Mouse (Mus musculus) kidney, embryonic 15.5 days (tissue): ENCODE results near the gene Zfp820. TPM values are rescaled to one million over a fixed set of nuclear protein-coding genes. Genes with fewer than 3 reads are reported as not detected.
"Not testable (repeated sequence)": the region's sequence is repeated elsewhere in the genome, so short reads cannot be mapped to it uniquely, and the experiment has no call there.

Experiments
- ATAC-seq: fragments of 200-750 bp; cut with Nextera tagmentation; replicated peaks from 2 replicates; pipeline ENCODE4 v1.8.0; 2017; ENCODE audit warnings: moderate TSS enrichment; ENCODE audit not compliant: low FRiP score
- H3K27ac ChIP-seq: fragments of 300-500 bp; sonication (generic); 2 replicates; pipeline ENCODE4 v1.5.1; 2015; ENCODE audit warnings: mild to moderate bottlenecking, inconsistent platforms
- H3K27me3 ChIP-seq: fragments of 300-500 bp; sonication (generic); 2 replicates; pipeline ENCODE4 v1.6.1; 2015; ENCODE audit warnings: inconsistent platforms
- H3K36me3 ChIP-seq: fragments of 300-500 bp; sonication (generic); 2 replicates; pipeline ENCODE4 v1.6.1; 2015; ENCODE audit warnings: inconsistent platforms
- H3K4me1 ChIP-seq: fragments of 300-500 bp; sonication (generic); 2 replicates; pipeline ENCODE4 v1.6.1; 2015; ENCODE audit warnings: inconsistent platforms
- H3K4me2 ChIP-seq: fragments of 300-500 bp; sonication (generic); 2 replicates; pipeline ENCODE4 v1.6.1; 2015; ENCODE audit warnings: moderate library complexity, mild to moderate bottlenecking, inconsistent platforms
- H3K4me3 ChIP-seq: fragments of 300-500 bp; sonication (generic); replicated peaks from 2 replicates; pipeline ENCODE4 v1.5.1; 2015; ENCODE audit warnings: mild to moderate bottlenecking, inconsistent platforms
- H3K9ac ChIP-seq: fragments of 300-500 bp; sonication (generic); 2 replicates; pipeline ENCODE4 v1.6.1; 2015; ENCODE audit warnings: mild to moderate bottlenecking, inconsistent platforms
- H3K9me3 ChIP-seq: fragments of 300-500 bp; sonication (generic); replicated peaks from 2 replicates; pipeline ENCODE4 v1.6.1; 2016; ENCODE audit warnings: inconsistent platforms
- WGBS: fragments of 180-500 bp; shearing (Covaris S2); methylation state at CpG from one replicate; pipeline ENCODE4 v1.1.7; 2015; ENCODE audit warnings: mixed read lengths; 5-methylcytosine and 5-hydroxymethylcytosine counted together
- polyA plus RNA-seq: library from polyadenylated mRNA; unstranded; fragments of >200 nt; fragmentation: Nextera tagmentation; extraction: Ambion mirVana; gene quantifications from 2 replicates; pipeline ENCODE4 v1.2.1, GENCODE M21; 2015

Zfp820 gene
- 5.7 and 6.2 TPM in 2 replicates for polyA plus RNA-seq

GRCm38 (mm10) chr17:21845545-21846321 lies at the start of gene Zfp820:
Gene Zfp820 (minus strand): TSS chr17:21845772.
- H3K36me3 ChIP-seq = no peaks in the 10 kb centered on the region
- peak within 1 kb of the TSS; percentile 82 for H3K27ac ChIP-seq
- H3K9ac ChIP-seq = peak within 1 kb of the TSS; percentile 57
- no peaks in the 10 kb centered on the region for H3K27me3 ChIP-seq
- peak; percentile 99 for ATAC-seq
- H3K4me1 ChIP-seq = no peaks in the 10 kb centered on the region; the same call in 1 of the 2 replicates
- peak within 1 kb of the TSS; percentile 63 for H3K4me2 ChIP-seq
- 2% methylated on average over 22 of the region's 22 CpGs for WGBS
- no peaks in the 10 kb centered on the region for H3K9me3 ChIP-seq
- H3K4me3 ChIP-seq = peak within 1 kb of the TSS; percentile 71

GRCm38 (mm10) chr17:21871256-21871655 lies 25.7 kb upstream of the Zfp820 start:
- Histone ChIP-seq H3K27ac (no peak overlapping the region), H3K9ac (no peak overlapping the region), H3K36me3 (no peaks in the 10 kb centered on the region), H3K4me2 (no peak overlapping the region), H3K9me3 (peaks cover 1% of the 10 kb centered on the region; the same call in 1 of the 2 replicates), H3K27me3 (no peaks in the 10 kb centered on the region), H3K4me1 (no peaks in the 10 kb centered on the region), H3K4me3 (no peak overlapping the region)
- 82% methylated on average over 1 of the region's 1 CpGs for WGBS
- no peak for ATAC-seq

- H3K9ac ChIP-seq, H3K36me3 ChIP-seq, H3K4me1 ChIP-seq, H3K27ac ChIP-seq, H3K9me3 ChIP-seq, H3K27me3 ChIP-seq, H3K4me3 ChIP-seq: not testable (repeated sequence)
- WGBS = 87% methylated on average over 8 of the region's 8 CpGs
- H3K4me2 ChIP-seq = peak overlapping the region; percentile 63; the same call in 1 of the 2 replicates
- ATAC-seq = peak; percentile 49; the same call in 1 of the 2 replicates
Measured at GRCm38 (mm10) chr17:21846322-21846582, 680 bp upstream of the Zfp820 start.

GRCm38 (mm10) chr17:21838510-21838909 lies 7.1 kb downstream of the Zfp820 start:
- Histone ChIP-seq H3K4me2 (no peak overlapping the region), H3K9ac (no peak overlapping the region), H3K36me3 (0 out of 2 replicates have a peak, but pooled peaks cover 5% of the 10 kb centered on the region), H3K4me3 (no peak overlapping the region), H3K9me3 (no peaks in the 10 kb centered on the region), H3K27me3 (no peaks in the 10 kb centered on the region), H3K4me1 (no peaks in the 10 kb centered on the region), H3K27ac (no peak overlapping the region)
- 60% methylated on average over 2 of the region's 2 CpGs for WGBS
- ATAC-seq = no peak

GRCm38 (mm10) chr17:21801373-21801772 lies 44.2 kb downstream of the Zfp820 start:
- ATAC-seq = not testable (repeated sequence)

GRCm38 (mm10) chr17:21792256-21792655 lies 53.3 kb downstream of the Zfp820 start:
- no peak overlapping the region for H3K27ac ChIP-seq
- H3K4me3 ChIP-seq = no peak overlapping the region
- H3K4me1 ChIP-seq = no peaks in the 10 kb centered on the region
- H3K9ac ChIP-seq = no peak overlapping the region
- no peak overlapping the region for H3K4me2 ChIP-seq
- H3K36me3 ChIP-seq = no peaks in the 10 kb centered on the region
- H3K27me3 ChIP-seq = no peaks in the 10 kb centered on the region
- ATAC-seq = no peak
- WGBS = 79% methylated on average over 4 of the region's 4 CpGs
- no peaks in the 10 kb centered on the region; the same call in 1 of the 2 replicates for H3K9me3 ChIP-seq

More at GRCm38 (mm10) chr17:21801373-21801772, 44.2 kb downstream of the Zfp820 start:
- H3K9me3 ChIP-seq, H3K4me2 ChIP-seq, H3K36me3 ChIP-seq, H3K4me1 ChIP-seq, H3K4me3 ChIP-seq, H3K27ac ChIP-seq, H3K27me3 ChIP-seq, H3K9ac ChIP-seq: not testable (repeated sequence)
- 44% methylated on average over 19 of the region's 19 CpGs for WGBS

GRCm38 (mm10) chr17:21770336-21770735 lies 75.2 kb downstream of the Zfp820 start:
- H3K36me3 ChIP-seq = no peaks in the 10 kb centered on the region
- H3K27me3 ChIP-seq = no peaks in the 10 kb centered on the region
- no peak overlapping the region for H3K4me2 ChIP-seq
- H3K4me1 ChIP-seq = no peaks in the 10 kb centered on the region
- H3K9me3 ChIP-seq = no peaks in the 10 kb centered on the region
- no peak for ATAC-seq
- no peak overlapping the region for H3K27ac ChIP-seq
- H3K9ac ChIP-seq = no peak overlapping the region
- 91% methylated on average over 2 of the region's 2 CpGs for WGBS
- H3K4me3 ChIP-seq = no peak overlapping the region

Other genes with a start within 250 kb of the Zfp820 start
- 2.8 and 3.5 TPM in 2 replicates for gene Zfp983, start 195.1 kb downstream of the Zfp820 start, polyA plus RNA-seq
- gene Gm10226, start 153.9 kb downstream of the Zfp820 start, polyA plus RNA-seq = 2.7 and 5.4 TPM in 2 replicates
- 12.8 and 14.8 TPM in 2 replicates for gene Zfp760, start 138.0 kb downstream of the Zfp820 start, polyA plus RNA-seq
- gene Zfp229, start 115.0 kb downstream of the Zfp820 start, polyA plus RNA-seq = 7.4 and 8.6 TPM in 2 replicates
- gene Zfp995, start 64.2 kb upstream of the Zfp820 start, polyA plus RNA-seq = 6.1 and 6.8 TPM in 2 replicates
- 21.2 and 24.3 TPM in 2 replicates for gene Zfp942, start 116.7 kb upstream of the Zfp820 start, polyA plus RNA-seq
- 16.4 and 16.7 TPM in 2 replicates for gene Zfp943, start 116.8 kb upstream of the Zfp820 start, polyA plus RNA-seq